Mouse (Mus musculus) CD4-positive, CD25-positive, alpha-beta regulatory T cell, adult 4 months (primary cell): ENCODE measurements around the gene Ccl17. TPM values are rescaled to one million over a fixed set of nuclear protein-coding genes. Genes with fewer than 3 reads are reported as not detected.

Experiments used
- ATAC-seq: one replicate; pipeline ENCODE4 v1.8.0; 2017
- polyA plus RNA-seq, 2 experiments: library from polyadenylated mRNA; unstranded; fragments of 100-300 nt; shearing (Covaris generic); gene quantifications; one replicate each; pipeline ENCODE4 v1.2.1; 2017

Gene Ccl17
- polyA plus RNA-seq = not detected

DNA sequence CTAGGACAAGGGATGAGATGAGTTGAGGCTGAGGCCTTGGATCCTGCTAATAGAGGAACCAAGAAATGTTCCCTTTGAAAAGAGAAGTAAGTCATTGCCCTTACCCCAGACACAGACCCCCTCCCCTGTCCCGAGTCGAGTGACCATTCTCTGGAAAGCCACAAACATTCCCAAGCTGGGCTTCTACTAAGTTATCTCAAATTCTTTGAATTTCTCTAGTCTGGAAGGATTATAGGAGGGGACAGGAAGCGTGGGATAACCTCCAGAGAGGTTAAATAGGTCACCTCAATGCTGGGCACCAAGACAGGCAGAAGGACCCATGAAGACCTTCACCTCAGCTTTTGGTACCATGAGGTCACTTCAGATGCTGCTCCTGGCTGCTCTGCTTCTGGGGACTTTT is at the start of gene Ccl17:
Gene Ccl17 (plus strand): TSS at position 301 of the 400 bp plus-strand sequence.
- ATAC-seq = no peak

DNA sequence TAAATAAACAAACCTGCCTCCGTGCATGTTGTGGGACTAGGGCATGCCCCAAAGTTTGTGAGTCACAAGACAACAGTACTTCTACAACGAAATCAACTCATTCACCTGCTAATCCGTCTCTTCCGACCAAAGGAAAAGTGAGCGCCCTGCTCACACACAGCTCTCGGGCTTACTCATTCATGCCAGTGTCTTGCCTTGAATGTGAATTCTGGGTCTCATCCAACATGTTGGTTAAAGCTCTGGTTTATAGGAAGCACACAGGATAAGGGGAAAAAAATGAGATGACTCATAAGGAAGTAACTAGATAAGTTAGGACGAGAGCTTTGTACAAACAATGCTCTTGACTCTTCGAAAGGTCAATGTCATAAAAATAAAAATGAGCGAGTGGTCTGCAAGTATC is 43.2 kb upstream of the Ccl17 start:
- no peak for ATAC-seq

DNA sequence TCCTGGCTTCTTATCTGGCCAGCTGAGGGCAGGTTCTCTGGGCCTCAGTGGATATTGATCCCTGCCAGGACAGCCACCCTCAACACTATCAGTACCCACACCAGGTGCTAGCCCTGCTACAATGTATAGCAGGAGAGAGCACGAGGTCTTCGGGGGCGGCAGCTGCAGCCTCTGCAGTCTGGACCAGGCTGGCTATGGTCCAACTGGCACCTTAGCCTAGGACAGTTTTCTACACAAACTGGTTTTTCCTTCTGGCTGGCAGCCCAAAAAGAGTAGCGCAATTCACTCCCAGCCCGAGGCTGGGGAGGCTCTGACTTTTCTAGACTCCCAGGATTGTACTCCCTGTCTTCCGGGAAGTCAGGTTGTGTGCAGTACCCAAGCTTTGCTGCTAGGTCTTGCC is 39.3 kb upstream of the Ccl17 start:
- no peak for ATAC-seq

DNA sequence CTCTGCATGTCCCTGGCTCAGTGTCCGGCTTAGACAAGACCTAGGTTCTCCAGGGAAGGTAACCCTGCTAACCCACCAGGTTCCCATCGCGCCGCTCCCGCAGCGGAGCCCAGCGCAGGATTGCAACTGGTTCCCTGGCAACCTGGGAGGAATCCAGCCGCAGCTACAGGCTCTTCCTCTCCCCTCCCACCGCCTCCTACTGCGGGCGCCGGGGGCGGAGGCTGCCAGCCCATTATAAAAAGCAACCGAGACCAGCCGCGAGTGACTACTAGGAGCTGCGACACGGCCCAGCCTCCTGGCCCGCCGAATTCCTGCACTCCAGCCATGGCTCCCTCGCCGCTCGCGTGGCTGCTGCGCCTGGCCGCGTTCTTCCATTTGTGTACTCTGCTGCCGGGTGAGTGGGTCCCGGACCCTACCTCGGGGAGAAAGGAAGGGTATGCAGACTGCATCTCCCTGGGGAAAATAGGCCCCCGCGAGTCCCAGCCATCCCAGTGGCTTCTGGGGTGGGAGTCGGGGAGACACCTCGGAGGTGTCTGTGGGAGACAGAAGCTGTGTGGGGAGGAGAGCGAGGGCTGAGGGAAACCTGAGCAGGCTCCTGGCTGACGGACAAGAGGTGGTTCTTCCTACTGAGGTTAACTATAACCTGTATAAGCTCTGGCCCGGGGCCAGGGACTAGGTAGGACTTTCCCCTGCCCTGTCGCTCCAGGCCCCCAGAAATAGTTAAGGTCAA is 38.1 kb upstream of the Ccl17 start, which contains the start of gene Cx3cl1:
Gene Cx3cl1 (plus strand): TSS at position 69 of the 730 bp plus-strand sequence.
- ATAC-seq = no peak

GRCm38 (mm10) chr8:94773048-94773447 is 37.2 kb upstream of the Ccl17 start:
- ATAC-seq = no peak

GRCm38 (mm10) chr8:94773700-94774171 is 36.5 kb upstream of the Ccl17 start:
- ATAC-seq = no peak

DNA sequence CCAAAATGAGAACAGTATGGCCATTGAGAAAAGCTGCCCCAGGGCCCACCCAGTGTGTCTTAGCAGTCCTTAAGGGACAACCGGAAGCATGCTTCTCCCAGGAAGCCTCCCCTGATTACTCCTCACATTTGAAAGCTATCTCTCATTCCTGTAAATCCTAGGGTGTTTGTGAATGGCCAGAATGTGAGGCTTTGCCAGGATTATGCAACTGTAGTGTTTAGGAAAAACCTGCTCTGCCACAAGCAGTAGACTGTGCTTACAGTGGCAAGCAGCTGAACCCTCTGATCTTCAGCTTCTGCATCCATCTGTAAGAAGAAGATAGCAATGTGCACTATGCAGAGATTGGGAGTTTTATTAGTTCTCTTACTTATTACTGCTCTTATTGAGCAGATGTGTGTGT is 35.7 kb upstream of the Ccl17 start:
- no peak for ATAC-seq

DNA sequence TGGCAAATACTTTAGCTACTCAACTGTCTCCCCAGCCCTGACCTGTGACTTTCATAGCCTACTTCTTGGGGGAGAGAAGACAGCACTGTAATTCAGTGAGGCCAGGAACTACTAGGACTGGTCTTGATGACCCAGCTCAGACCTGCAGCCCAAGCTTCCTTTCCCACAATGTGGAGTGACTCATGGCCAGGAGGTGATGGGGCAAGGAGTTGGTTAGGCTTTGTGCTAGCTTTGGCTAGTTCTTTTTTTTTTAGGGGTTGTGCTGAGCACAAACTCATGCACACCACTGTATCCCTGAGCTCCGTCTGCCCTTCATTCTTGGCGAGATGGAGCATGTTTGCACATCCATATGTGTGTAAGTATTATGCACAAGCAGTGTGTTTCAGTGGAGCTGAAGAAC is 33.9 kb upstream of the Ccl17 start:
- ATAC-seq = no peak

DNA sequence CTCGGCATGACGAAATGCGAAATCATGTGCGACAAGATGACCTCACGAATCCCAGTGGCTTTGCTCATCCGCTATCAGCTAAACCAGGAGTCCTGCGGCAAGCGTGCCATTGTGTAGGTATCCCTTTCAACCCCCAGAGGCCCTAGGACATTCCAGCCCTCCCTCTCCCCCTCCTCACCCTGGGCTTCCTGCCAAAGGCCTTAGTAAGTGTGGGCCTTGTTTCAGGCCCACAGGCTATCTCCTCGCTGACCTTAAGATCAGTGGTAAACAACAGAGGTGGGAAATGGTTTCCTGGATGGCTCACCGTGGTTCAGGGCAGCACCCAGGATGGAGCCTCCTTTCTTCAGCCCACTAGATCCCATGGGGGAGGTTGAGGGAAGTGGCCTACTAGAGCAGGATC is 32.2 kb upstream of the Ccl17 start:
- ATAC-seq = no peak

GRCm38 (mm10) chr8:94778473-94778872 is 31.8 kb upstream of the Ccl17 start:
- peak; percentile 50 for ATAC-seq

- ATAC-seq = peak; percentile 86
These were observed 31.2 kb upstream of the Ccl17 start for GRCm38 (mm10) chr8:94778895-94779533.

DNA sequence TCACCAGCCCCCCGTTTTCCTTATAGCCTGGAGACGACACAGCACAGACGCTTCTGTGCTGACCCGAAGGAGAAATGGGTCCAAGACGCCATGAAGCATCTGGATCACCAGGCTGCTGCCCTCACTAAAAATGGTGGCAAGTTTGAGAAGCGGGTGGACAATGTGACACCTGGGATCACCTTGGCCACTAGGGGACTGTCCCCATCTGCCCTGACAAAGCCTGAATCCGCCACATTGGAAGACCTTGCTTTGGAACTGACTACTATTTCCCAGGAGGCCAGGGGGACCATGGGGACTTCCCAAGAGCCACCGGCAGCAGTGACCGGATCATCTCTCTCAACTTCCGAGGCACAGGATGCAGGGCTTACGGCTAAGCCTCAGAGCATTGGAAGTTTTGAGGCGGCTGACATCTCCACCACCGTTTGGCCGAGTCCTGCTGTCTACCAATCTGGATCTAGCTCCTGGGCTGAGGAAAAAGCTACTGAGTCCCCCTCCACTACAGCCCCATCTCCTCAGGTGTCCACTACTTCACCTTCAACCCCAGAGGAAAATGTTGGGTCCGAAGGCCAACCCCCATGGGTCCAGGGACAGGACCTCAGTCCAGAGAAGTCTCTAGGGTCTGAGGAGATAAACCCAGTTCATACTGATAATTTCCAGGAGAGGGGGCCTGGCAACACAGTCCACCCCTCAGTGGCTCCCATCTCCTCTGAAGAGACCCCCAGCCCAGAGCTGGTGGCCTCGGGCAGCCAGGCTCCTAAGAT is 30.5 kb upstream of the Ccl17 start:
- no peak for ATAC-seq

DNA sequence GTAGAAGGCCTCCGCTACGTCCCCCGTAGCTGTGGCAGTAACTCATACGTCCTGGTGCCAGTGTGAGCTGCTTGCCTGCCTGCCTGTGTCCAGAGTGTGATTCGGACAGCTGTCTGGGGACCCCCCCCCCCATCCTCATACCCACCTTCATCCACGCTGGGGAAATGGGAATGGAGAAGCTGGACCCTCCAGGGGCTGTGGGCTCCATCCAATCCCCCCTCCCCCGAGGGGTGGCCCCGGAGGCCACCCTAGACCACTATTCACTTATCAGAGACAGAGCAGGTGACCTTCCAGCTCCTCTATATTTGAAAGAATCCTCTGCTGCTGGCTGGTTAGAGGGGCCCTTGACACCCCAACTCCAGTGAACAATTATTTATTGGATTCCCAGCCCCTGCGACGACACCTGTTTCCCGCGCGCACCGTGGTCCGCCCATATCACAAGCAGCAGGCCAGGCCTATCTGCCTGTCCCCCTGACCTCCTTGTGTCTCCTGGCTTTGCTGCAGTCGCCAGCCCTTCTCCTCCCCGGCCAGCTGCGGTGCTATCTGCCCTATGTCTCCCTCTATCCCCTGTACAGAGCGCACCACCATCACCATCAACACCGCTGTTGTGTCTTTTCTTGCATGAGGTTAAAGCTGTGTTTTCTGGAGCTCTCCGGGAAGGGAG is 29.6 kb upstream of the Ccl17 start:
- no peak for ATAC-seq

DNA sequence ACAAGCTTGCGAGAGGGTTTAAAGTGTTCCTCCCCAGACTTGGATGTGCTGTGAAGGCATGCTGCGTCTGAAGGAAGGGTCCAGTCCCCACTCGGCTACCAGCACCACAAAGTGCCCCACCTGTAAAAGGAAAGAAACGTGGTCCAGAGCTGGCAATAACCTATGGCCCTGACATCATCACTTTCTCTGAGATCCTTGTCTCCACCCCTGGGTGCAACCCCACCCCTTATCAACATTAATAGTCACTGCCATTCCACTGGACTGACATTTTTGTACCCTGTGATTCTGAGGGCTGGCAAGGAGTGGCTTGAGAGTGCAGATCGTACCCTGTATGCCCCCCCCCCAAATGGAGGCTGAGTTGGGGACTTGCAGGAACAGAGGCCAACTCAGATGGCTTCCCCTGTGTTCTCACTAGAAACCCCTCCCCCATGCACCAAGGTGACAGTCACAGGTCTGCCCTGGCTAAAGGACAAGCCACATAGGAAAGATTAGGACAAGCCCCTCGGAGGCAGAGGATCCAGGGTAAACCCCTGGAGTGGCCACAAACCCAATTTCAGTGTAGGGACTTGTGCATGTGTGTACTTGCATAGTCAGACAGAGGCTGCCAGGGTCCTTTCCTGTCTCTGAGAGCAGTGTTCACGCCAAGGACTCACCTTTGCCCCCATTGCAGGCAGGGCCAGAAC is 29.0 kb upstream of the Ccl17 start:
- ATAC-seq = no peak

DNA sequence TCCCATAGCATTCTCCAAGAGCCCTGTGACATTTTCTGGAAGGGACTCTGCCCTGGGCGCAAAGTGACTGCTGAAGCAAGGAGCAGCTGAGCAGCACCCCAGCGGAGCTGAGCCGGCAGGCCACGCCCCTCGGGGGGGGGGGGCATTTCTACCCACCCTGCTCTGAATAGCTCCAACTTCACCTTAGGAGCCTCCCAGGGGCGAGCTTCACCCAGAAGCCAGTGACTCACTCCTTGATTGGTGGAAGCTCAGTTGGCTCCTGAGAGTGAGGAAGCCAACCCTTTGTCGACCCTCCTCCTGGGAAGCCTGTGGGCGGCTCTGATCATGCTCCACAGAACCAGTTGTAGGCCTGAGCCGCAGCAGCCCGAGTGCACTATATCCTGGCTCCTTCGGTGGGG is 28.4 kb upstream of the Ccl17 start:
- ATAC-seq = no peak

- no peak for ATAC-seq
These were observed 26.4 kb upstream of the Ccl17 start for GRCm38 (mm10) chr8:94783890-94784289.

- peak; percentile 86 for ATAC-seq
These were observed 24.8 kb upstream of the Ccl17 start for GRCm38 (mm10) chr8:94785247-94785985.

GRCm38 (mm10) chr8:94785995-94786595 is 24.2 kb upstream of the Ccl17 start:
- no peak for ATAC-seq

- no peak for ATAC-seq
These were observed 22.4 kb upstream of the Ccl17 start for GRCm38 (mm10) chr8:94787524-94788501.
